Mouse (Mus musculus) ovary, adult 2 months (tissue): ENCODE measurements around the gene Flna. TPM values are rescaled to one million over a fixed set of nuclear protein-coding genes. Genes with fewer than 3 reads are reported as not detected.

Source experiments
- polyA plus RNA-seq: library from polyadenylated mRNA; depleted of rRNA; stranded (reverse); fragments of >200 nt; gene quantifications from 2 replicates; pipeline ENCODE4 v1.2.3, GENCODE M21; 2012; rRNA removed

The Flna gene
- polyA plus RNA-seq = 1,320 and 1,493 TPM in 2 replicates

DNA sequence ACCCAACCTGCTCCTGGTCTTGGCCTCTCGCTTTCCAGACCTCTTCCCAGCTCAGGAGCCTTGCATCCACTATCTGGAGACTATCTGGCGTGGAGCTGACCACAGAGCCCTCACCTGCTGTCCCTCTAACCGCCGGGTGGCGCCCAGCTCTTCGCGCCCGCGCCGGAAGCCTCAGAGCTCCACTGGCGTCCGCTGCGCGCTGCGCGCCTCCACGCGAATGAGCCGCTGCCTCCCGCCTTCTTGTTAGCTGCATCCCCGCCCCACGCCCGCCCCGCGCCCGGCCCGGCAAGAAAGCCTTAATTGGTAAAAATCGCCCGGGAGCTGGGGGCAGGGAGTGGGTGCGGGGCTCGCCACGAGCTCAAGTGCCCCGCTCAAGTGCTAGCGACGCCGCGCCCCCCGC, at the start of gene Flna:
Gene Flna, minus strand, starts transcription at position 206 of the 400 bp plus-strand sequence.

GRCm38 (mm10) chrX:74296538-74297448, 47.2 kb upstream of the Flna start, which contains the start of gene Atp6ap1:
TSS of gene Atp6ap1 (plus strand) at chrX:74297097.

GRCm38 (mm10) chrX:74281732-74282394, 32.2 kb upstream of the Flna start, which contains the start of the genes Taz and Dnase1l1:
TSS of gene Taz (plus strand) at chrX:74281912.
TSS of gene Dnase1l1 (minus strand) at chrX:74282337.

DNA sequence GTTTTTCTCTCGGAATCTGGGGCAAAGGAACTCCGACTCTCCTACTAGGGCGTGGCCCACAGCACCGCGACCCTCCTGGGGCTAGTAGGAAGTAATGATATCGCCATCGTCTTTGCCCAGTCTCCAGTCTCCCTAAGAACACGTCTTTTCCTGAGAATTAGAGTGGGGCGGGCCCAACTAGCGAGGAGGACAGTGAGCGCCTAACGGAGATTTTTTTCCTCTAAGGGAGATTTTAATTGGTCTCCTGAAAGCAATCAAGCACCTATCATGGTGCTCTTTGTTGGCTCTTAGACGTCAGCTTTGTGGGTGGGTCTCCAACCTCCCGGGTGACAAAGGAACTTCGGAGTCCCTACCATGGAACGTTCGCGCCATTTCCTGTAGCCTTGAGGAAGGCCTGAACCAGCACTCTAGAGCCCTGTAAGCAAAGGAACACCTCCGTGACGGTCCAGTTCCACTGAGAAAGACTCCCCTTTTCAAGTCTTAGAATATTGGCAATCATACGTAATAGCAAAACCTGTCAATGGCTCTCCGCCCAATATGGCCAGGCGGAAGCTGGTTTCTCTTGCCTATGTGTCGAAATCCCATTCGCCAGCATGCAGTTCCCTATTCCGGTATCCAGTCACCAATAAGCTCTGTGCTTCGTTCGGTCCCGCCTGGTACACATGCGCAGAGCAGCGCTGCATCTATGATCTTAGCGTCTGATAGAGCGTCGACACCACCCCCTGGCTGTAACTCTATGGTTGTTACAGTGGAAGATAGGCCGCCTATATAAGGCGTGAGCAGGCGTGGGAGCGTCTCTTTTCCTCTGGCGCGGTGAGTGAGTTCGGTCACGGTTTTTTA, 20.7 kb upstream of the Flna start, which contains the start of gene Rpl10:
Gene Rpl10, plus strand, starts transcription at position 751 of the 840 bp plus-strand sequence.

DNA sequence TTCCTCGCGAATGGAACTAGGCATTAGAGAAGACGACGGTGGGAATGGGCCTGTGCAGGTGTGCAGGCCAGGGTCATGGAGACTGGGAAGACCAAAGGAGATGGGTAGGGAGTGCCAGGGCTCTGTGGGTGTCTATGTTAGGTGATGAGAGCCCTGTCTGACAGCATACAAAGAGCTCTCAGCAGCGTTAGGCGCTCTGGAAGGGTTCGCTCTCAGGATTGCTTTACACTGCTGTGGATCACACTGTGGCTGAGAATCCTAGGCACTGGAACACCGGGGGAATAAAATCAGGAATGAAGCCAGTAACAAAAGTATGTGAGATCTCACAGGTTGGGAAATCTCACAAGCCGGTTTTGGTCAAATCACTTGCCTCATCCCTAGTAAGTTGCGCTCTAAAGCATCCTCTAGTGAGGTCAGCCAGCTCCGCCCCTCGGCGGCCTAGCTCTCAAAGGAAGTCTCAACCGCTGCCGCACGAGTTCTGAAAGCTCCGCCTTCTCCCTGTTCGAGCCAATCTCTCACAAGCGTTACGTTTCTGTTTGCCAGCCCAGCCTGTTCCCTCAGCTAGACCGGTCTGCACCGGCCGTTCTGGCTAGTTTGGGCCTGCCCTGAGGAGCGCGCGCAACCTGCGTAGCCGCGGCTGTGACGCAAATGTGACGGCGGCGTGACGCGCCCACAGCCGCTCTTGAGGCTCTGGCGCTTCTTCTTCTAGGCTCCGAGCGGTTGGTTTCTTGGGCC, 4.7 kb upstream of the Flna start, which contains the start of gene Emd:
Gene Emd, plus strand, starts transcription at position 535 of the 735 bp plus-strand sequence.

GRCm38 (mm10) chrX:74176959-74177358, 72.7 kb downstream of the Flna start, which contains the start of gene Tktl1:
TSS of gene Tktl1 (plus strand) at chrX:74177259.

Other genes with a start within 250 kb of the Flna start
- 393 and 466 TPM in 2 replicates for gene Irak1, start 225.9 kb downstream of the Flna start, polyA plus RNA-seq
- not detected in 2 replicates for gene Opn1mw, start 122.4 kb downstream of the Flna start, polyA plus RNA-seq
- gene Mecp2, start 114.5 kb downstream of the Flna start, polyA plus RNA-seq = 6.5 and 6.8 TPM in 2 replicates
- not detected in 2 replicates for gene Tex28, start 82.0 kb downstream of the Flna start, polyA plus RNA-seq
- not detected in 2 replicates for gene Tktl1, start 72.6 kb downstream of the Flna start, polyA plus RNA-seq
- gene Emd, start 4.9 kb upstream of the Flna start, polyA plus RNA-seq = 98.6 and 99.3 TPM in 2 replicates
- gene Rpl10, start 21.0 kb upstream of the Flna start, polyA plus RNA-seq = 2,034 and 2,389 TPM in 2 replicates
- 142 and 175 TPM in 2 replicates for gene Taz, start 32.1 kb upstream of the Flna start, polyA plus RNA-seq
- gene Dnase1l1, start 32.5 kb upstream of the Flna start, polyA plus RNA-seq = 12.3 and 16.7 TPM in 2 replicates
- 496 and 534 TPM in 2 replicates for gene Atp6ap1, start 47.3 kb upstream of the Flna start, polyA plus RNA-seq
- gene Gdi1, start 55.2 kb upstream of the Flna start, polyA plus RNA-seq = 168 and 233 TPM in 2 replicates
- 21.1 and 32.9 TPM in 2 replicates for gene Fam50a, start 63.2 kb upstream of the Flna start, polyA plus RNA-seq
- 52.6 and 54.4 TPM in 2 replicates for gene Plxna3, start 79.2 kb upstream of the Flna start, polyA plus RNA-seq
- 35.4 and 57.3 TPM in 2 replicates for gene Lage3, start 103.8 kb upstream of the Flna start, polyA plus RNA-seq
- gene Ubl4a, start 123.4 kb upstream of the Flna start, polyA plus RNA-seq = 41.1 and 49.1 TPM in 2 replicates
- gene Slc10a3, start 123.5 kb upstream of the Flna start, polyA plus RNA-seq = 28.8 and 36.6 TPM in 2 replicates
- 44.5 and 55.3 TPM in 2 replicates for gene Fam3a, start 143.5 kb upstream of the Flna start, polyA plus RNA-seq
- gene Ikbkg, start 143.5 kb upstream of the Flna start, polyA plus RNA-seq = 19.2 and 26.4 TPM in 2 replicates
- gene G6pdx, start 179.4 kb upstream of the Flna start, polyA plus RNA-seq = 55.0 and 66.7 TPM in 2 replicates
- gene Gm6880, start 231.6 kb upstream of the Flna start, polyA plus RNA-seq = not detected in 2 replicates